Mouse (Mus musculus) heart, adult 2 months (tissue): ENCODE data around the gene Tmem179.

ENCODE experiments used
- CTCF ChIP-seq: fragments of 200-600 bp; IDR thresholded peaks from 2 replicates; pipeline ENCODE4 v1.8.1; 2022; ENCODE audit warnings: antibody characterized with exemption, mild to moderate bottlenecking, moderate library complexity
- POLR2A ChIP-seq: fragments of 200-500 bp; IDR thresholded peaks from 2 replicates; pipeline ENCODE4 v1.6.1; 2011; ENCODE audit warnings: mild to moderate bottlenecking, low read depth, low read length, control low read depth; ENCODE audit not compliant: insufficient read depth

GRCm38 (mm10) chr12:112554900-112555299 lies 38.4 kb upstream of the Tmem179 start:
- TF ChIP-seq CTCF: no peak
- TF ChIP-seq POLR2A: no peak
